Mouse (Mus musculus) C2C12 (cell line): ENCODE data around the gene Ppp1r12b.

ENCODE experiments used
- CTCF ChIP-seq: IDR thresholded peaks from one replicate; pipeline ENCODE4 v1.5.1; 2011; ENCODE audit not compliant: control insufficient read depth, insufficient read depth, insufficient read length
- FOSL1 ChIP-seq: IDR thresholded peaks from one replicate; pipeline ENCODE4 v1.8.0; 2011; ENCODE audit warnings: mild to moderate bottlenecking, low read length; ENCODE audit not compliant: poor library complexity, insufficient read depth, severe bottlenecking
- MAX ChIP-seq: IDR thresholded peaks from one replicate; pipeline ENCODE4 v1.6.1; 2011; ENCODE audit warnings: mild to moderate bottlenecking, control low read depth
- MYOD1 ChIP-seq: IDR thresholded peaks from one replicate; pipeline ENCODE4 v1.6.1; 2011; ENCODE audit warnings: low read depth; ENCODE audit not compliant: control insufficient read depth, insufficient read length

DNA sequence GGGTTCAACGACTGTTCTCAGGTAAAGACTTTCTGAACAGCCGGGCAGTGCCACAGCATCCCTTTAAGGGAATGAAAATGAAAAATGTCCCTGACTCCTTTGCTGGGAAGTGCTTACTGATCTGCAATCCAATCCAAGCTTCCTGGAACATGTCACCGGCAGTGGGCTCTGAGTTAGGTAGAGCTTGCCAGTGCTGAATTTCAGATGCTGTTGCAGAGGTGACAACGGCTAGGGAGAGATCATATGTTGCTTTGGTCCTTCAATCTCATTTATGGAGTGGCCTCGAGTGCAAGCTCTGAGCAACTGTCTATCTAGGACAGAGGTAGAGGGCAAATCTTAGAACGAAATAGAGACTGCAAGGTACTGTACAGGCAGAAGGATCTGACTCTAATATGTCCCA is 36.7 kb downstream of the Ppp1r12b start:
- TF ChIP-seq CTCF (no peak), FOSL1 (no peak), MAX (no peak), MYOD1 (no peak)
